Mouse (Mus musculus) urinary bladder, postnatal 4 days (tissue): Measurements from ENCODE around the gene 6430548M08Rik.

ENCODE experiments used
- DNase-seq, 2 experiments: peaks; one replicate each; pipeline ENCODE4 v3.0.0; 2021 to 2022; ENCODE audit warnings: low spot score in 2 of 2

The 6430548M08Rik gene

GRCm38 (mm10) chr8:120113758-120114255 is at the start of gene 6430548M08Rik:
TSS of gene 6430548M08Rik (plus strand) at chr8:120114152.
- peak; percentile 100 for DNase-seq

- DNase-seq, result no peak
Measured at GRCm38 (mm10) chr8:120065611-120066010, 48.3 kb upstream of the 6430548M08Rik start.

GRCm38 (mm10) chr8:120066226-120066625 is 47.7 kb upstream of the 6430548M08Rik start:
- no peak for DNase-seq

GRCm38 (mm10) chr8:120067936-120068668 is 45.9 kb upstream of the 6430548M08Rik start:
- no peak for DNase-seq

GRCm38 (mm10) chr8:120071684-120072083 is 42.3 kb upstream of the 6430548M08Rik start:
- DNase-seq, result peak; percentile 77 to 83

- DNase-seq, result no peak
Measured at GRCm38 (mm10) chr8:120072259-120072658, 41.7 kb upstream of the 6430548M08Rik start.

- no peak for DNase-seq
Measured at GRCm38 (mm10) chr8:120072827-120073226, 41.1 kb upstream of the 6430548M08Rik start.

GRCm38 (mm10) chr8:120074516-120074915 is 39.4 kb upstream of the 6430548M08Rik start:
- no peak for DNase-seq

GRCm38 (mm10) chr8:120075347-120075746 is 38.6 kb upstream of the 6430548M08Rik start:
- no peak for DNase-seq

GRCm38 (mm10) chr8:120078080-120078479 is 35.9 kb upstream of the 6430548M08Rik start:
- peak; percentile 64 to 82 for DNase-seq

GRCm38 (mm10) chr8:120079361-120079760 is 34.6 kb upstream of the 6430548M08Rik start:
- no peak for DNase-seq

GRCm38 (mm10) chr8:120083261-120083660 is 30.7 kb upstream of the 6430548M08Rik start:
- no peak for DNase-seq

- no peak for DNase-seq
Measured at GRCm38 (mm10) chr8:120084783-120085182, 29.2 kb upstream of the 6430548M08Rik start.

- no peak for DNase-seq
Measured at GRCm38 (mm10) chr8:120089511-120089910, 24.4 kb upstream of the 6430548M08Rik start.

- DNase-seq, result no peak
Measured at GRCm38 (mm10) chr8:120091032-120091431, 22.9 kb upstream of the 6430548M08Rik start.

- DNase-seq, result no peak
Measured at GRCm38 (mm10) chr8:120093103-120093502, 20.8 kb upstream of the 6430548M08Rik start.

- DNase-seq, result no peak
Measured at GRCm38 (mm10) chr8:120094801-120095200, 19.2 kb upstream of the 6430548M08Rik start.

GRCm38 (mm10) chr8:120096486-120096885 is 17.5 kb upstream of the 6430548M08Rik start:
- no peak for DNase-seq

- no peak for DNase-seq
Measured at GRCm38 (mm10) chr8:120100388-120101067, 13.4 kb upstream of the 6430548M08Rik start.

- DNase-seq, result peak; percentile 79 to 82
Measured at GRCm38 (mm10) chr8:120101068-120101972, 12.6 kb upstream of the 6430548M08Rik start, which contains the start of gene Zdhhc7. TSS of gene Zdhhc7 (minus strand) at chr8:120101482.

GRCm38 (mm10) chr8:120103916-120104315 is 10.0 kb upstream of the 6430548M08Rik start:
- no peak for DNase-seq
